Mouse (Mus musculus) adrenal gland, postnatal 10 days (tissue): ENCODE data around the gene Mok. TPM values are rescaled to one million over a fixed set of nuclear protein-coding genes. Genes with fewer than 3 reads are reported as not detected.
"Not testable (repeated sequence)": the region's sequence is repeated elsewhere in the genome, so short reads cannot be mapped to it uniquely, and the experiment has no call there.

Experiments used
- DNase-seq: peaks from one replicate; pipeline ENCODE4 v3.0.0; 2021; ENCODE audit warnings: mixed read lengths
- long read RNA-seq, 2 experiments: library from polyadenylated mRNA; stranded (forward); transcript quantifications; one replicate each; pipeline ENCODE4 v2.0.0; 2021
- total RNA-seq, 2 experiments: library from RNA; stranded (reverse); gene quantifications; 2 replicates each; pipeline ENCODE4 v1.2.3; 2021

Mok gene
- 1 to 10 TPM; 1.4 to 1.6 TPM for total RNA-seq
- long read RNA-seq, experiment 1, partial matches to known transcripts = 1 of 3 reads
- long read RNA-seq, experiment 1, other reads (novel, unspliced or antisense) = 2 of 3 reads
- long read RNA-seq, experiment 2, partial matches to known transcripts = 0 of 1 reads
- long read RNA-seq, experiment 2, other reads (novel, unspliced or antisense) = 1 of 1 reads

DNA sequence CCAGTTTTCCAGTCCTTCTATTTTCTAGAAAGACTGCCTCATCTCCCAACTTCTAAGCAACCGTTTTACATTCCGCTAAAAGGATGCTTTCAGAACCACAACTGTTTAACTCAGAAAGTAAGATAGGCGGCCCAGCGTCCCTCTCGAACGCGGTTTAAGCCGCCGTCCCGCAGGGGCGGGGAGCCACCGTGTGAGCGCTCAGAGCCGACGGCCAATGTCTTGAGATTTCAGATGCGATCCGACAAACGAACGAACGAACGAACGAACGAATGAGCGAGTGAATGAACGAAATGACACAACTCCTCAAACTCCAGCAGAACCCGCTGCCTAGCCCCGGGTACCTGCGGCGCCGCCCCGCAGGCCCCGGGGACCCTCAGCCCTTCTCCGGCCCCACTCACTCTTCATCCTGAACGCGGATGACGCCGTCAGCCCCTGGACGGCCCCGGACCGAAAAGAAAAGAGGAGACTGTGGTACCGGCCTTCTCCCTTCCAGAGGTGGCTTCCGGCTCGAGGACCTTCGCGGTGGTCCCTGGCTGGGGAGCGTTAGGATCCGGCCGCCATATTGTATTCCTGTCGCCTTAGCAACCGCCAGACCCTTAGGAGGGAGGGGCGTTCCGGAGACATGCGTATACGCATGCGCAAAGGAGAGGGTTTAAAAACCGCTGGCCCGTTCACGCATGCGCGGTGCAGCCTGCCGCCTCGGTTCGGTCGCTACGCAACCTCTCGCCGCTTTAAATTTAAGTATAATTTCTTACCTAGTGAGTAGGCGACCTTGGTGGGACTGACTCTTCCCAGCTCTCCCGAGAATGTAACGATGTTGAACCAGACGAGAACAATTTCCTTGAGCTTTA is at the start of gene Mok:
TSS of gene Mok (minus strand) at position 592 of the 851 bp plus-strand sequence.
- peak; percentile 97 for DNase-seq

DNA sequence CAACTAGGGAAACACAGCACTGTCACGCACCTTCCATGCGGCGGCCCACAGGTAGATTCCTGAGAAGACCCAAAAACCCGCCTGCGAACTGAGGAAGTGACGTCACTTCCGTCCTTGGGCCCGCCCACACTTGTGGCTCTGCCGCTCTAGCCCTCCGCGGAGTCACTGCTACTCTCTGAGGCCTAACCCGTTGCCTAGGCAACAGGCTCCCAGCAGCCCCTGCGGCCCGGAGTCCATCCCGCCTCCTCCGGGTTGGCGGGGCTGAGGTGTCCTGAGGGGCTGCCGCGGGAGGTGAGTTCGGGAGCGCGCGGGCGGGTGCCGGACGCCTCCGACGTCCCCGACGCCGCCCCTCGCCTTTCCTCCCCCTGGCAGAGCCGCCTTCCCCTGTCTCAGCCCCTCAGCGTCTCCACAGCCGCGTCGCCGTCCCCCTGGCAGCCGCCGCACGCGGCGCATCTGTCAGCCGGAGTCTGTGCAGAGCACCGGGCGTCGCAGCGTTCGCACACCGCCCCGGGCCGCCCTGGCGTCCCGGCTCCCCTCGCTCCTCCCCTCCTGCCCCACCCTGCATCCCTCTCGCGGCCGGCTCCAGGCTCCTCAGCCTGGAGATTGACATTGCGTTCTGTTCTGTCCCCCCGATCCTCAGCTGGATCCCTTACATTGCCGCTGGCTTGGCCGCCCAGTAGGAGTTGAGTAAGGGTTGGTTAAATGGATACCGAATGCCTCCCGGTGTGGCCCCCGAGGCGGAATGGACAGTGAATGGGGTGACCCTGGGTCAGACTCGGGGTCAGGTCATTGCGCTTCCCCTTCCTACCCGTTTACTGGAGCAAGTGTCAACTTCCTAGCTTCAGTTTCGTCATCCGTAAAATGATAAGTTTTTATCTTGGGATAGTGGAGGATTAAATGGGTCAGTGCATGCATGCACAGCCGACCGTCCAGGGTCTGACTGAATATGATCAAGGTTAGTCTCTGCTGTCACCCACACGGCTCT is 48.6 kb upstream of the Mok start, which contains the start of the genes Cinp and Tecpr2:
TSS of gene Cinp (minus strand) at position 110 of the 985 bp plus-strand sequence.
TSS of gene Tecpr2 (plus strand) at position 229 of the 985 bp plus-strand sequence.
- peak; percentile 98 for DNase-seq

DNA sequence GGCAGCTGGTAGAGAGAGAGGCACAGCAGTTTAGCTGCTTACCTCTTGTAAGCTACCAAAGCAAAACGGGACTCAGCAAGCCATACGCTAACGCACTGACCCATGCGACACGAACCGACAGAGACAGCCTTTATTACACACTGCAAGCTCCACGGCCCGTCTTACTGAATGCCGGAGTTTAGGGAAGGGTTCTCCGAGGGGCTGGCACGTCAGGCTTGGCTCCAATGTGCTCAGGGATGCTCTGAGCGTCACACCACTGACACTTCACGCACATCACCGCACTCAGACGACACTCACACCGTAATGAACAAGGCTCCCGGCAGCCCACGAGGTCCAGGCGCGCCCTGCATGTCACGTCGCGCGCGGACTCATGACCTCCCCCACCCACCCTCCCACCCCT is 47.9 kb upstream of the Mok start:
- DNase-seq = no peak

DNA sequence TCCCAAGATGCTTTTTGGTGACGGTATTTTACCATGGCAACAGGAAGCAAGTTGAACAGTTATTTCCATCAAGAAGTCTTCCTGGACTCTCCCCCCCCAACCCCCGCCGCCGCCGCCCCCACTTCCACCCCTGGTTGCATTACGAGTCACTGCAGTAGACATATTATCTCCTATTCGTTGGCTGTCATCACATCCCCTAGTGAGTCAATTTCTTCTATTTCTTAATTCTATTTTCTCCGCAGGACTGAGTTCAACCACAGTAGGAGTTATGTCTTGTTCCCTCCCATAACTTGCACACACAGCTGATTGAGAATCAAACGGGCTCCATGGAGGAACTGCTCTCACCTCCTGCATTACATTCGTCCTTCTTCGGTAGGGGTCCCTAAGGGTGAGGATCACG is 47.4 kb upstream of the Mok start:
- DNase-seq = no peak

DNA sequence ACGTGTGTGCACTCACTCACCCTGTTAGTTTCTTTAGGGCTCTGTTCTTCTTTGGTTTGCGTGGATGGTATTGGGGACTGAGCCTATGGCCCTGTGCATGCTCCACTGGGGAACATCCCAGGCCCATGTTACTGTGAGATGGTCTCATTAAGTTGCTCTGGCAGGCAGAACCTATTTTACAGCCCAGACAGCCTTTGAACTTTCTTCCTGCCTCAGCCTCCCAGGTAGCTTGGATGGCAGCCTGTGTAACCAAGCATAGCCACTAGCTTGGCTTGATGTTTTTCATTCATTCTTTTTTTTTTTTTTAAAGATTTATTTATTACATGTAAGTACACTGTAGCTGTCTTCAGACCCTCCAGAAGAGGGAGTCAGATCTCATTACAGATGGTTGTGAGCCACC is 44.5 kb upstream of the Mok start:
- no peak for DNase-seq

DNA sequence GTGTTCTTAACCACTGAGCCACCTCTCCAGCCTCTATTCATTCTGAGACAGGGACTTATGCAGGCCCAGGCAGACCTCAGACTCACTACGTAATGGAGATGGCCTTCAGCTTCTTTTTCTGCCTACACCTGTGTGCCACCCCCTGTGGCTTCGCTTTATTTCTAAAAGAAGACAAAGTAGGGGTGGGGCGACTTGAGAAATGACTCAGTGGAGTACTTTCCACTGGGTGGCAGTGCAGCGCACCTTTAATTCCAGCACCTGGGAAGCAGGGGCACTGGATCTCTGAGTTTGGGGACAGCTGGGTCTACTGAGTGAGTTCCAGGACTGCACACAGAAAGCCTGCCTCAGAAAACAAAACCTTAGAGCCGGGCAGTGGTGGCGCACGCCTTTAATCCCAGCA is 41.6 kb upstream of the Mok start:
- DNase-seq = no peak

DNA sequence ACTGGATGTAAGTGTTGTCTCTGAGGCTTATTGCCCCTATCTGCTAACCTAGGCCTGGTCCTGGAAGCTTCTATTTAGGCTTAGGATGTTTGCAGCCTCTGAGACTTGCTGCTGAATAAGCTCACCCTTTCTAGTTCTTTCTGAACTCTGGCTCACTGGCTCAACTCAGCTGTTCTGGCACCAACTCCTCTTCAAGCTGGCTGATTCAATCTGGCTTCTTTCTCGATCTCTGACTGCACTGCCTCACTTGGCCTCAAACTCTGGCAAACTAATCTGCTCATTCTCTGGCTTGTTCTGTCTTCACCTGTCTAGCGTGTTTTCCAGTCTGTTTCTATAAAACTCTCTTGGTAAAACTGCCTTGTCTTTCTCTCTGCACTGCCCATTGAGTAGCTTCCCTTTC is 34.6 kb upstream of the Mok start:
- no peak for DNase-seq

DNA sequence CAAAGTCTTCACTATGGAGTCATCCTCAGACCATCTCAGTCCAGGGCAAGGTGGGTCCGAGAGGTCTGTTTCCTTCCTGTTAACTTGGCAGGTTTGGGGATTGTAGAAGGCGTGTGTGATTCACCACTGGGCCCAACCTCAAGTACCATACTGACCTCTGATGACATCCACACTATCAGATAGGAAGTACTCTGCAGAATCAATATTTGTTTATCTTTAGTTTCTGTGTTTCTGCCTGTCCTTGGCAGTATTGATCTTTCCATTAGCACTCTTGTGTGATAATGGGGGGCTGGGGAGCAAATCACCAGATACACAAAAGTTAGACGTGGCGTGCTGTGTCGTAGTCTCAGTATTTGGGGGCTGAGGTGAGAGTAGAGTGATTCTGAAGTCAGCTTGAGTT is 30.5 kb upstream of the Mok start:
- no peak for DNase-seq

DNA sequence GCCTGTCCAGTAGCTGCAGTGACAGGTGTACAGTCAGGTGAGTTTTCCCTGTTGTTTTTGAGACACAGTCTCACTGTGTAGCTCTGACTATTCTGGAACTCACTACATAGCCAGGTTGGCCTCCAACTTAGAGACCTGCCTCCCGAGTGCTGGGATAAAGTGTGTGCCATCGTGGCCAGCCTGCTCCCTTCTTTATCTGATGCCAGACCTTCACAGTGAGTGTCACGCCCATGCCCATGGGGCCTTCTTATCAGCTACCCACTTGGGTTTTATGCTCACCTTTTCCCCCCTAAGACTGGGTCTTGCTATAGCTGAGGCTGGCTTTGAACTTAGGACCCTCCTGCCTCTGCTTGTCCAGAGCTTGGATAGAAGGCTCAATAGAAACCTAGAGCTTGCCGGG is 29.4 kb upstream of the Mok start:
- no peak for DNase-seq

DNA sequence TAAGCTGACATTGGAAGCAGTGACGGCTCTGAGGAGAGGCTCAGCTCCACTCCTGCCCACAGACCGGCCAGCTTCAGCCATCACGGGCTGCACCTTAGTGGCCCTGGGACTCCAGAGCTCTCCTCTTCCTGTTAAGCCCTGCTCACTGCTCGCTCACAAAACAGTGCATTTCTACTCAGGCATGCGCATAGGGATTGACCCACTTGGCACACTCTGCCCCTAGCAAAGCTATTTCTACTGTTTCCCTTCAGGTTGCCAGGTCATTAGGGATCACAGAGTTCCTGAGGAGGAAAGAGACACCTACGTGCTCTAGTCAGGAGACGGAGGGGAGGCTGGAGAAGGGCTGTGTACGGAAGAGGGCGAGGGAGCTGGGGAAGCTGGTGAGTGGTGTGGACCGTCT is 25.2 kb upstream of the Mok start:
- peak; percentile 56 for DNase-seq

DNA sequence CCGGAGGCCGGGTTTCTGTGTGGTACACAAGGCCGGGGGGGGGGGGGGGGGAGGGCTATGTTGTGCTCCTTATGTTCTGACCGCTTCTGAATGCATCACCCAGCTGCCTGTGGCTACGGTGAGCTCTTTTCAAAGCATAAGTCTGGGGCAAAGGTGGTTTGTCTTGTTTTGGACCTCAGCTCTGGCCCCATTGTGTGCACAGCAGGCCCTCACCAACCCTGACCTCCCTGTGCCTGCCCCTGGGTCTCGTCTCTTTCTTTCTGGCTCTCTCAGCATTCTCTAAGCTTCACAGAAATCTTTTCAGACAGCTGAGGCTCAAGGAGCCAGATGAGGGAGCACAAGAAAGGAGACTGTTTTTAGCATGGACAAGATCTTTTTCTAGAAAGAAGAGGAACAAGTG is 24.8 kb upstream of the Mok start:
- no peak for DNase-seq

DNA sequence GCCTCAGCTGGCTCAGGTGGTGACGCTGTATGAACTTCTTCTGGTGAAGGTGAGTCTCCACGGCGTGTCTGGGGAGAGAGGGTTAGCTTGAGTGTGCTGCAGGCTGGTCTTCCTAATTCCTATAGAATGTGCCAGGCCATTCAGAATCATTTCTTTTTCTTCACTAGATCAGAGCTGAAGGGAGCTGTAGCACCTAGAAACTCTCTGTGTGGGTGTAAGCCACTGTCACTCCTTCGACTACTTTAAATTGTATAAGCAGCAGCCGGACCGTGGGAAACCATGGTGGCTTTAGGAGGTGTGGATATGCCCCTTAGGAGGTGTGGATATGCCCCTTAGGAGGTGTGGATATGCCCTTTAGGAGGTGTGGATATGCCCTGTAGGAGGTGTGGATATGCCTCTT is 23.3 kb upstream of the Mok start:
- DNase-seq = no peak

DNA sequence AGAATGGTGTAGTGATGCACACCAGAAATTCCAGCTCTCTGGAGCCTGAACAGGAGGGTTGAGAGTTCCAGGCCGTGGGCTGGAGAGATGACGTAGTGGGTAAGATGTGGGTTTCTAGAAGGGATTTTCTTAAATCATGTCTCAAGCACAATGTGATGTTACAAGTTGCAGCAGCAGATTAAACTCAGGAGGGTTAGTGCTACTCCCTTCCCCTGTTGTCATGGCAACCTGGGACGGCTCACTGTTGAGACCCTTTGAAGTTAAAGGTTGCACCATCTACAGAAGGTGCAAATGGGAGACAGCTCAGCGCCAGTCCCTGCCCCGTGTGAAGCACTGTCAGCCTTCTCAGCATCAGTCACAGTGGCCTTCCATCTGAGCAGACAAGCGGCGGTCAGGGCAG is 20.5 kb upstream of the Mok start:
- DNase-seq = no peak

DNA sequence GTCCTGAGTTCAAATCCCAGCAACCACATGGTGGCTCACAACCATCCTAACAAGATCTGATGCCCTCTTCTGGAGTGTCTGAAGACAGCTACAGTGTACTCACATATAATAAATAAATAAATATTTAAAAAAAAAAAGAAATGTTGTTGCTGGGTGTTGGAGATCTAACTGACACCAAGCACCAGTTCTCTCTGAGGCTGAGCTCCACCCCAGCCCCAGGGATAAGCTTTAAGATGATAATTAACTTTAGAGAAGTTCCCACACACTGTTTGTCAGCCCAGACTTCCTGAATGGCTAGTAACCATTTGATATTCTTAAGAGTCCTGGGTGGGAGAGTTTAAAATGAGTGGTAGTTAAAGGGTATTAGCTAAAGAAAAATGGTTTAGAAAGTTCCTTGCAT is 19.6 kb upstream of the Mok start:
- DNase-seq = no peak

DNA sequence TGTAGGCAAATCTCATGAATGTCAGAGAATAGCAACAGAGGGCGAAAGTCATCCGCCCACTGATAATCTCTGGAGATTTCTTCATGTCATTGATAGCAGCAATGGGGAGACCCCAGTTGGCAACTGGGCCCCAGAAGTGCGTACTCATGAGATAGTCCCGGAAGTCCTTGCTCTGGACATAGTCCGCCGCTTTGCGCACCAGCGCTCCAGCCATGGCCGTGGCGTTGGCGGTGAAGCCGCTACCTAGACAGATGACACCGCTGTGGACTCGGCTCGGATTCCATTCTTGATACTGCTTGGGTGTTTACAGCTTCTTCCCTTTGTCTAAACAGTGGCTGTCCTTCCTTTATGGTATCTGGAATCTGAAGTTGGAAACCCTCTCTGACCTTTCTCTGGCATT is 17.9 kb upstream of the Mok start:
- not testable (repeated sequence) for DNase-seq

DNA sequence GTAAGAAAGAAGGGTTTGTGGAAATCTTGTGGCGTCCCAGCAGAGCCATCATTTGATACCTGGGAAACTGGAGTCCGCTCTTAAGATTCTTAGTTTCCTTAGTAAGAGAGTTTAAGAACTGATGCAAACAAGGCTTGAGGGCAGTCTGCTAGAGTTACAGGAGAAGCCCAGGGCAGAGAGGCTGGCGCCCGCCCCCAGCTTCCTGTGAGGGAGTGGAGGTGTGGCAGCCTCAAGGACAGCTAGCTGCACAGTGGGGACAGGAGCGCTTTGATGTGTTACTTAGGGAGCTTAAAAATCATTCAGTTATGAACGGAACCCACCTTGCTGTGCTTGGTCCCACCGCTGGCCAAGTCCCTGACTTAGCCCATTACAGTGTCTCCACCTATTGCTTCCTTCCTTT is 16.5 kb upstream of the Mok start:
- DNase-seq = peak; percentile 65

DNA sequence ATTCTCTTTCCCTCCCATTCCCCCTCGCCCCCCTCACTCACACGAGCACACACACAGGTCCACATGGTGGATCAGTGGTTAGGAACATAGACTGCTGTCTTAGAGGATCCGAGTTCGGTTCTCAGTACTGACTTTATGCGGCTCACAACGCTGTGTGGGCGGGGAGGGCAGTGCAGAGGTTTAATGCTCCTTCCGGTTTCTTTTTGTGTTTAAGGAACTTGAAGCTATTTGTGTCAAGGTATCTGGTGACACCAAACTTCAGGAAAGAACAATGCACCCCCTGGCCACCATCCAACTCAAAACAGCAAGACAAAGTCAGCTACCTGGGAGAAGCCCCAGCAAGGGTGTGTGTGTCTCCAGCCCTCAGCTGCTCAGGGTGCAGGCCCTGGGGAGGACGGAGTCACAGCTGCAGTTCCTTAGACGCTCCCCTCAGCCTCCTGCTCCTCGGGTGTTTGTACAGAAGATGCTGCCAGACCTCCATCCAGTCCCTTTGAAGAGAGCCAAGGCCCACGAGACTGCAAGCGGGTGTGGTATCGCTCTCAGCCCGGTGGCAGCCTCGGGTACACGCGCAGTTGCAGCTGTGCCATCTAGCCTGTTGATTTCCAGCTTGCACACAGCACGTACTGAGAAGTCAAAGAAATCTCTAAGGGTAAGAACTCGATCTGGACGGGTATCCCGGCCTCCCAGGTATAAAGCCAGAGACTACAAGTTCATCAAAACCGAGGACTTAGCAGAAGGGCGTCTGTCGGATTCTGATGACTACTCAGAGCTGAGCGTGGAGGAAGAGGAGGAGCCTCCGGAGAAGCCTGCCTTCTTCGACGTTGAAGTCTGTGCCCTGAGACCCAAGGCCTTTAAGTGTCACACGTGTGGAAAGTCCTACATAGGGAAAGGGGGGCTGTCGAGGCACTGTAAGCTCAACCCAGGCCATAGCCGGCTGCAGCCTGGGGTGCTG is 14.3 kb upstream of the Mok start:
- no peak for DNase-seq

DNA sequence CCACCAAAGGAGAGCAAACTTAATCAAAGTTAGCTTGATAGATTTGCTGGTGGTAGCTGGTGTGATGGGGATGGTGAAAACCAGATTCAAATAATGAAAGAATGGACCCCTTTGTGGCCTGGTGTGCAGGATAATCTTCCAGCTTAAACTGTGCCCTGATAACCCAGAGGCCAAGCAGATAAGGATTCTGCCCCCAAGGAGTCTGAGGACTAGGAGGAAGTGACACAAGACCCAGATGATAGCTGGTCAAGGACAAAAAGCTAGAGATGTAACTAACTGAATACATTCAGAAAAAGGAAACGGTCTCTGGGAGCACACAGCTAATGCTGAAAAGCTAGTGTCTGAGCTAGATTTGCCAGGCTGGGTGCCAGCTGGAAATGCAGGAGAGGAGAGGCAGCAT is 11.2 kb upstream of the Mok start:
- DNase-seq = no peak

DNA sequence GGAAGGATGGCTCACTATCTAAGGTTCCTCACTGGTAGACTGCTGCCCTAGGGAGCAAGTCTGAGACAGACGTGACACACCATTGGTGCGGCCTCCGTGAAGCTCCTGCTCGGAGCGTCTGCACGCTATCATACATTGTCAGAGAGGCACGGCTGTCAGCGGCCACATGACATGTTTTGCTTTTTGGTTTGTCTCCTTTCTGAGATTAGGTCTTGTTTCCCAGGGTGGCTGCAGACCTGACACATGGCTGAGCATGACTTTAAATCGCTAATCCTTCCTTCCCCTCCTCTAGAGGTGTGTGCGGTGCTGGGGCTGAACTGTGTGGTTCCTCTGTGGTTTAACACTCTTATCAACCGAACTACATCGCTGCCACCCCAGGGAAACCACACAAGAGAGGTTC is 10.7 kb upstream of the Mok start:
- DNase-seq = no peak

DNA sequence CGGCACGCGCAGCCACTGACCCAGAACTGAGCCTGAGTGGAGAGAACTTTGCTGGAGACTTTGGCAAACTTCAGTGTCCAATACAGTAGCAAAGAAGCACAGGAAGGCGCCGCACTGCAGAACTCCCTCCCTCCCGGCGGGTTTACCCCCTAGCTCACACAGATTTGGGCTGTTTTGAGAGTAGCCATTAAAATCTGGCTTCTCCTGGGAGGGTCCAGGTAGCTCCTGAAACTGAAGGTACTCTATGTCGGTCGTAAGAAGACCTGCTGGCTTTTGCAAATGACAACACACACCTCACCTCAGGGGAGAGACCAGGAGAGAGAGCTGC is 10.2 kb upstream of the Mok start:
- DNase-seq = no peak
